Mouse (Mus musculus) Patski (cell line): ENCODE measurements around the gene Rere. TPM values are rescaled to one million over a fixed set of nuclear protein-coding genes. Genes with fewer than 3 reads are reported as not detected.
"Not testable (repeated sequence)": the region's sequence is repeated elsewhere in the genome, so short reads cannot be mapped to it uniquely, and the experiment has no call there.

Source experiments
- ATAC-seq: fragments of 100-300 bp; one replicate; pipeline ENCODE4 v1.8.0; 2021
- CTCF ChIA-PET: fragments of 350-600 bp; sonication (Branson Sonifier 250); formaldehyde crosslinking; loops from one replicate; lab custom pipeline; 2022; ENCODE audit warnings: inconsistent platforms; lab: Charles Lee
- POLR2A ChIA-PET: fragments of 350-600 bp; sonication (Branson Sonifier 250); formaldehyde crosslinking; loops from one replicate; lab custom pipeline; 2022; ENCODE audit warnings: antibody characterized with exemption, inconsistent platforms; lab: Charles Lee
- DNase-seq: peaks from one replicate; pipeline ENCODE4 v3.0.0-alpha.2; 2011; ENCODE audit warnings: low read depth, low spot score
- H3K27me3 ChIP-seq: fragments of 371-371 bp; one replicate; pipeline ENCODE4 v1.5.1; 2021
- CTCF ChIP-seq: fragments of 100-300 bp; IDR thresholded peaks from one replicate; pipeline ENCODE4 v1.5.1; 2021
- in situ Hi-C: fragments of 300-500 bp; cut with MboI; formaldehyde crosslinking; loops from 3 replicates; pipeline ENCODE4 v1.11.1; 2018; ENCODE audit warnings: low pct_unique_long_range_greater_than_20kb, mixed read lengths
- polyA plus RNA-seq: library from polyadenylated mRNA; unstranded; gene quantifications from one replicate; pipeline ENCODE4 v1.2.3, GENCODE M21; 2021

The Rere gene
- polyA plus RNA-seq, 1 experiment from 2014 or later, result 155 TPM

DNA sequence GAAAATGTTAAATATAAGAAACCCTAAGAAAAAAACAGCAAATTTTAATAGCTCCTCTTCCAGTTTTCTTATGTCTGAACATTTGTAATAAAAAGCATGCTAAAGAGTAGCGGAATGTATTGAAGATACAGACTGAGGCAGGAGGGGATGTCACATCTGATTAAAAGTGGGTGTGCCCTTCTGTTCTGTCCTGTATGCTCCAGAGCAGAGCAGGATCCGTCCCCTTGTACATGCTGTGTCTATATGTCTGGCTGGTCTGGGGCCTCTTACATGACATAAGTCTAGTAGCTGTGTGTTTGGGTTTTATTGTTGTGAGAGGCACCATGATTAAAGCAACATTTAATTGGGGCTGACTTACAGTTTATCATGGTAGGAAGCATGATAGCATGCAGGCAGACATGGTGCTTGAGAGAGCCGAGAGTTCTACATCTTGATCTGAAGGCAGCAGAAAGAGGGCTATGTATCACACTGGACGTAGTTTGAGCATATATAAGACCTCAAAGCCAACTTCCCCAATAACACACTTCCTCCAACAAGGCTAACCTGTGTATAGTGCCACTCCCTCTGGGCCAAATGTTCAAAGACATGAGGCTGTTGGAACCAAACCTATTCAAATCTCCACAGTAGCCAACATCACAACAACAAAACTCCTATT lies 189.4 kb downstream of the Rere start:
- ChIA-PET POLR2A (no interaction called here), CTCF (no interaction called here)
- TF ChIP-seq CTCF, result no peak
- no peaks in the 10 kb centered on the region for H3K27me3 ChIP-seq
- in situ Hi-C loops, result no loop called here
- DNase-seq (no peak), ATAC-seq (no peak)

DNA sequence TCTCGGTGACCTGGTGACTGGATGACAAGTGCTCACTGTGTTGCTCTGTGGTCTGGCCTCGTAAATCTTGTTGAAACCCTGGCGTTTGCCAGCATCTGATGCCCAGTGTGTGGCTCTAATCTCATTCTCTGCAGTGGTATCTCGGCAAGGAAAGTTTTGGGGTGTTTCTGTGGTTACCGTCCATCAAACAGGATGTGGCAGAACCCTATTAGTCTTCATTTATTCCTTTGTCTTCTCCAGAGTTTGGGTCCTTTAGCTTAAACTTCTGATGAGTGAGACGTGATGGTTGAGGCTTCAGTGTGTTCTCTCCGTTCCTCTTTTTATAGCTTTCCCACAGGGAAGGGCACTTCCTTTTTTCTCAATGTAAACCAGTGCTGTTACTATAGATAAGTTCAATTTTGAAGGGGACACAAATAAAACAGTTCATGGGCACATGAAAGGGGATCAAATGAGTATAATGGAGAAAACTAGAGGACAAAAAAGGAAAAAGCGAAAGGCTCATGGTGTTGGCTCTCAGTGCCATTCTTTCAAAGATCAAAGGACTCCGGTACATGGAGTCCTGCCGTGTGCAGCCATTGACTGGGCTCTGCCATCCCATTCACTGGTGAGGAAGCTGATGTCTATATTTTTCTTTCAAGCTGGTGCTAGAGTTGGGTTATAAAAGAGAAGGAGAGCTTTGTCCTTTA lies 191.4 kb downstream of the Rere start:
- in situ Hi-C loops, result no loop called here
- no peaks in the 10 kb centered on the region for H3K27me3 ChIP-seq
- TF ChIP-seq CTCF, result no peak
- DNase-seq, result no peak
- CTCF ChIA-PET, result interaction anchor here (1.1 kb wide), 1 partner anchor 12 kb away, joined by 3 read pairs; no protein-coding TSS in a partner anchor
- no peak for ATAC-seq
- POLR2A ChIA-PET, result interaction anchor here (2.0 kb wide), 1 partner anchor 12 kb away, joined by 4 read pairs; no protein-coding TSS in a partner anchor

DNA sequence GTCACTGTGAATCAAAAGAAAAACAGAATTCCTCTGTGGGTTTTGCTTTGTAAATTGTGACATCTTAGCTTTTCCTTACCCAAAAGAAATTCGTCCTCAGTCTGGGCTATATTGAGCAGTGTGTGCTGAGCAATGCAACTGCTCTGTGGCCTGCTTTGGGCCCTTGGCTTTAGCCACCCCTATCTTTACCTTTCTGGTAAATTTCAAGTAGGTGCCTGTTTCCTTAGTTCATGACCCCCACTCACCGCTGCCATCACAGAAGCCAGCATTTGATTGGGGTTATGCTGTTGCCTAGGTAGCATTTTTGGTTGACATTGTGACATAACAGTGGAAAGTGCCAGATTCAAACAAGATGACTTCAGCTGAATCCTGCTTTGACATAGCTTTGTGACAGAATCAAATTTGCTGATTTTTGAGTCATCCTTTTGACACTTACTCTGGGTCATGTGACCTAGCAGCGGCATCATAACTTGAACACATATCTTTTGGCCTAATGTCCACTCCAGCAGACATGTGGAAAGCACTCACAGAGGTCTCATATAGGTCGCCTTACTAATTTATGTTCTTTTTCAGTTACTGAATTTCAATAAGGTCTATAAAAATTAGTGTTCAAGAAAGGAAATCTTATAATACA lies 192.1 kb downstream of the Rere start:
- DNase-seq (no peak), ATAC-seq (no peak)
- H3K27me3 ChIP-seq, result no peaks in the 10 kb centered on the region
- ChIA-PET CTCF (interaction anchor here (0.9 to 1.1 kb wide), 2 partner anchors 11 to 15 kb away, joined by 3 read pairs; no protein-coding TSS in a partner anchor), POLR2A (interaction anchor here (2.0 kb wide), 1 partner anchor 11 kb away, joined by 4 read pairs; no protein-coding TSS in a partner anchor)
- TF ChIP-seq CTCF, result no peak
- in situ Hi-C loops, result no loop called here

DNA sequence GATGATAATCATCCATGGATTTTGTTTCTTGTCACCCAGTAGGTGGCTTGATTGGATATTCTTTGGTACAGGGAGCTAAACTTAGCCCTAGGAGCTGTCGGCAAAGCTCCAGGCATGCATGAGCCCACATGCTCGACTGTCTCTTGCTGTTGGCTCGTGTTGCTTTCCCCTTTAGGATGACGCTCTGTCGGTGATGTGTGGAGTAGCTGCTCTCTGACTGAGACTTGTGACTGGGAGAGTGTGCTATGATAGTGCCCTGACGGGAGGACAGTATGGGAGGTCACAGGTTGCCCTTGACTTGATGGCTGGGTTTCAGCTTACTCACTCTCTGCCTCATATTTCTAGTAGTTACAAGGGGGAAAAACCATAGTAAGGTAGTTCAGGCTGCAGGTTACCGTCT lies 192.6 kb downstream of the Rere start:
- no peak for DNase-seq
- in situ Hi-C loops, result no loop called here

DNA sequence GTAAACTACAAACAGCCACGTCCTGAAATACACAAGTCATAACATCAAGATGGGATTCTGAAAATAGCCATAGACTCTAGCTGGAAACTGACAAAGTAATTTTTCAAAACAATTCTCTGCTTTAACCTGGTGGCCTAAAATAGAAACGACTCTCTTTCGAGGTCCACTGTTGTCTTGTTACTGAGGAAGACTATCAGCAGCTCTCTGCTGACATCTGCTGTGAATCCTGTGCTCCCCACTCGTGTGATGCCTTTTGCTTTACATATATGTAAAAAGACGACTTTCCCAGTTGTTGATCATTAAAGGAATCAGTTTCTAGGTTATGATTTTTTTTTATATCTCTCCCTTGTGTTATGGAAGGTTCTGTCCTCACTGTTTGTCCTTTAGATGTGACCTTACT lies 194.8 kb downstream of the Rere start:
- no peak for ATAC-seq
- H3K27me3 ChIP-seq, result no peaks in the 10 kb centered on the region
- no peak for DNase-seq
- TF ChIP-seq CTCF, result no peak
- ChIA-PET CTCF (interaction anchor here (1.2 to 2.3 kb wide), 2 partner anchors 9 to 11 kb away, joined by 3 to 9 read pairs; no protein-coding TSS in a partner anchor), POLR2A (no interaction called here)
- in situ Hi-C loops, result no loop called here

More for the DNA sequence above, 192.6 kb downstream of the Rere start:
- H3K27me3 ChIP-seq, result no peaks in the 10 kb centered on the region
- POLR2A ChIA-PET, result interaction anchor here (2.0 kb wide), 1 partner anchor 11 kb away, joined by 4 read pairs; no protein-coding TSS in a partner anchor
- CTCF ChIA-PET, result interaction anchor here (0.9 to 2.3 kb wide), 3 partner anchors 9 to 15 kb away, joined by 3 to 9 read pairs (median 3); no protein-coding TSS in a partner anchor
- TF ChIP-seq CTCF, result no peak
- ATAC-seq, result no peak

DNA sequence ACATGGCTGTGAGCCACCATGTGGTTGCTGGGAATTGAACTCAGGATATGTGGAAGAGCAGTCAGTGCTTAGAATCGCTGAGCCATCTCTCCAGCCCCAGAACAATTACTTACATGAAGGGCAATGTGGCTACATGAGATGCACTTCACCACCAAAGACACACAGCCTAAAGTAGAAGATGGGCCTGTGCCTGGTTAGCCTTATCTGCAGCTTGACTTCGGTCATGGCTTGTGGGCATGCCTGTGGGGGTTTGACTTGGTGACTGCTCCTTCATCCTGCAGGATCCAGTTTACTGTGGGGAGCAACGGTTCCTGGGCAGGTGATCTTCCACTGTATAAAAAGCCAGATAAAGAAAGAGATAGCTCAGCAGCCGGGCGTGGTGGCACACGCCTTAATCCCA lies 196.6 kb downstream of the Rere start:
- ATAC-seq (no peak), DNase-seq (no peak)
- CTCF ChIA-PET, result no interaction called here
- POLR2A ChIA-PET, result interaction anchor here (1.1 kb wide), 1 partner anchor 12 kb away, joined by 3 read pairs; no protein-coding TSS in a partner anchor
- no peak for TF ChIP-seq CTCF
- in situ Hi-C loops, result no loop called here
- no peaks in the 10 kb centered on the region for H3K27me3 ChIP-seq

DNA sequence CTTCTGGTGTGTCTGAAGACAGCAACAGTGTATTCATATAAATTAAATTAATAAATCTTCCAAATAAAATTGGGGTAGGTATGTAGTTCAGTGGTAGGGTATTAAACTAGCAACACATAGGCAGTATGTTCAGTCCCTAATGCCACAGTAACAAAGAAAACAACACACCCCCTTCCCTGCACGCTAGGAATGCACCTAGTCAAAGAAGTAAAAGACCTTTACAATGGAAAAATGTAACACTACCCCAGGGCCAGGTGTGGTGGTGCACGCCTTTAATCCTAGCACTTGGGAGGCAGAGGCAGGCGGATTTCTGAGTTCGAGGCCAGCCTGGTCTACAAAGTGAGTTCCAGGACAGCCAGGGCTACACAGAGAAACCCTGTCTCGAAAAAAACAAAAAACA lies 201.6 kb downstream of the Rere start:
- in situ Hi-C loops, ATAC-seq: not testable (repeated sequence)

DNA sequence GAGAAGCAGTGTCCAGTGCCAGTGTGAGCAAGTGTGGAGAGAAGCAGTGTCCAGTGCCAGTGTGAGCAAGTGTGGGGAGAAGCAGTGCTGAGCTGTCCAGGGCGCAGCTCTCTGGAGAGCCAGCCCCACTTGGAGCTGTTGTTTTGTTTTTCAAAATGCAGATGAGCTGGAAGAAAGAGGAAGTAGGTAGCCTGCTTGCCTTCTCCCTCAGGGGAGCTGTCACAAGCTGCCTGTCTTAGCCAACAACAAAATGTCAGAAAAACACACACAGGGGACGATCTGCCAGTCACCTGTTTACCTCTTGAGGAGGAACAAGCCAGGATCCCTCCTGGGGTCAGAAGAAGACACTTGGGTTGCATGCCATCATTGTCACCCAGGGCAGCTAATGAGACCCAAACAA lies 204.7 kb downstream of the Rere start:
- ATAC-seq (no peak), DNase-seq (no peak)
- ChIA-PET POLR2A (interaction anchor here (0.6 kb wide), 1 partner anchor 368 kb away, joined by 3 read pairs; no protein-coding TSS in a partner anchor), CTCF (interaction anchor here (0.7 to 1.5 kb wide), 2 partner anchors 10 to 71 kb away, joined by 3 read pairs; no protein-coding TSS in a partner anchor)
- in situ Hi-C loops, result no loop called here
- TF ChIP-seq CTCF, result no peak
- no peaks in the 10 kb centered on the region for H3K27me3 ChIP-seq

More for the DNA sequence above, 201.6 kb downstream of the Rere start:
- POLR2A ChIA-PET, H3K27me3 ChIP-seq, DNase-seq: not testable (repeated sequence)
- CTCF ChIA-PET, result interaction anchor here (1.2 kb wide), 1 partner anchor 9 kb away, joined by 3 read pairs; no protein-coding TSS in a partner anchor

DNA sequence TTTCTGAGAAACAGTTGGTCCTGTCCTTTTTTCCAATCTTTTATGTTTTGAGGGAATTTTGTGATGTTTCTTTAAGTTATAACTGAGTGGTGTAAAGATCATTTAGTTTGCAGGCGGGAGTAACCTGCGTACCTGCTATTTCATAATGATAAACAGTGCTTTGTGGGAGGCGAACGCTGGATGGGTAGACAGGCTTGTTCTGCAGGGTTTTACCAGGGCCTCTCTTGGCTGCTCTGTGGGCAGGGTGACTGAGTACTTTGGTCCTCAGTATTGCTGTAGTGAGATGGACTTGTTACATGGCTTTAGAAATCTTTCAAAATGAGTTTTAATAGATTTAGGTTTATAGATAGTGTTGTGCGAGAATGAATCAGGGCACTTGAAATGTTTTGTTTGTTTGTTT lies 205.7 kb downstream of the Rere start:
- ATAC-seq (no peak), DNase-seq (no peak)
- in situ Hi-C loops, result no loop called here
- ChIA-PET CTCF (interaction anchor here (1.8 kb wide), 1 partner anchor 8 kb away, joined by 5 read pairs; no protein-coding TSS in a partner anchor), POLR2A (interaction anchor here (0.7 kb wide), 1 partner anchor 117 kb away, joined by 3 read pairs; no protein-coding TSS in a partner anchor)
- no peaks in the 10 kb centered on the region for H3K27me3 ChIP-seq
- TF ChIP-seq CTCF, result no peak
